Mouse (Mus musculus): ENCODE measurements at regions not wholly inside any gene's neighbourhood (a gene's known extent, or its start where the extent isn't known, plus 50 kb on each side); places are given as distances from the start of the nearest gene placed in this dataset.

GRCm38 (mm10) chr11:19729031-19729430, 195.1 kb upstream of the Spred2 start:
- no peak for ATAC-seq (ENCODE audit: insufficient number of reproducible peaks, low FRiP score, low TSS enrichment)

GRCm38 (mm10) chr11:19730747-19731146, 193.4 kb upstream of the Spred2 start:
- ATAC-seq (ENCODE audit: insufficient number of reproducible peaks, low FRiP score, low TSS enrichment), result no peak

DNA sequence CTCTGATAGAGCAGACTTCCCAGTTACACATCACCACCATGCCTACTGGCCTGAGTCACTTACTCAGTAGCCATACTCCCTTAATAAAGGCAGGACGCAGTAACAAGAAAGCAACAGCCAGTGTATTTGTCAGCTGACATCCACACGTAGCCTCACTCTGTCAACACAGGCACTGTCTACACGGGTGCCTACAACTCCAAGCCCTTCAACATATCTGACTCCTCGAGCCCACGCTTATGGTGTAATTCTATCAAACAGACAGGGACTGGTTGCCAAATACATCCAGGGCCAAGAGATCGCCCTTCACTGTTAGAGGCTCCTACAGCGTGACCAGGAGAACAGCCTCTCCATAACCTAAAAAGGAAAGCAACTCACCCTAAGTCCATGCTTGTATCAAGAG, 188.1 kb upstream of the Spred2 start:
- ATAC-seq (ENCODE audit: insufficient number of reproducible peaks, low FRiP score, low TSS enrichment), result no peak

GRCm38 (mm10) chr11:19736926-19737325, 187.2 kb upstream of the Spred2 start:
- ATAC-seq (ENCODE audit: insufficient number of reproducible peaks, low FRiP score, low TSS enrichment), result no peak

- no peak for ATAC-seq (ENCODE audit: insufficient number of reproducible peaks, low FRiP score, low TSS enrichment)
Observed at GRCm38 (mm10) chr11:19737331-19737730, 186.8 kb upstream of the Spred2 start.

DNA sequence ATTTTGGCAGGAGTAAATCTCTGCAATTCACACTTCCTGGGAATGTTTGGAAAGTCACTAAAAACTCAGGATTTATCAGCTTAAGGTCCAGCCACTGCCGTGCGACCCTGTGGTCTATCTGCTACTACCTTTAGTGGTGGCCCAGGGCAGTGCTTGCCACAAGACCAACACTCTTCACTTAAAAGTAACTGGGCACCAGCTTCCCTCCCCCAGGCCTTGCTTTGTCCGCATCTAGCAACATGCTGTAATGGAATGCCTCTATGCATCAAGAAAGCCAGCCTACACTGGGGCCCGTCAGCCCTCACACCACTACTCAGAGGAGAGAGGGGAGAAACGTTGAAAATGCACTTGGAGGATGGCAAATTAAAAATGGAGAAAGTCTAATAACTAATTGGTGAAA, 186.4 kb upstream of the Spred2 start:
- ATAC-seq (ENCODE audit: insufficient number of reproducible peaks, low FRiP score, low TSS enrichment), result no peak

DNA sequence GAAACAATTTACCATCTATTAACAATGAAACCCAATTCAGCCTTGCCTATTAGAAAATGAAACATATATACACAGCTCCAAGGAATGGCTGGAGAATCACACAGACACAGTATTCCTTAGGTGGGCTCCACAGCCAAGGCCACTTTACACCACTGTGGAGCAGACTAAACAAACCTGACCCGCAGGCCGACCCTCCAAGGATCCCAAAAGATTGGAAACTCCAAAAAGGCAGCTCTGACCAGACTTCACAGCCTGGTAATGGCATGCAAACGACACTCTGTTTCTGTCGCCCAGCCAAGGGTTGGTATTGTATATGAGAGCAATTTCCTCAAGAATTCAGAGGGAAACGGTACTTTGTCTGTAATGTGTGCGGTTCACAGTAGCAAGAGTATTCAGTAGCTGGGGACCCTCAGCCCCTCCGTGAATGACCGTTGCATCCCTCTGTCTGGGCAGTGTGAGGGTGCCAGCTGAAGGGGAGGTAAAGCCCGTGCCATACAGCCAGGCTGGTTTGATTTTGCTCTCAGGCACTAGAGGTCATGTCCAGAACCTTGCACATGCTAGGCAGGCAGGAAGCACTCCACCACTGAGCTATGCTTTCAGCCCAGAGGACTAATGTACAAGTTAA, 184.5 kb upstream of the Spred2 start:
- ATAC-seq (ENCODE audit: insufficient number of reproducible peaks, low FRiP score, low TSS enrichment), result no peak

DNA sequence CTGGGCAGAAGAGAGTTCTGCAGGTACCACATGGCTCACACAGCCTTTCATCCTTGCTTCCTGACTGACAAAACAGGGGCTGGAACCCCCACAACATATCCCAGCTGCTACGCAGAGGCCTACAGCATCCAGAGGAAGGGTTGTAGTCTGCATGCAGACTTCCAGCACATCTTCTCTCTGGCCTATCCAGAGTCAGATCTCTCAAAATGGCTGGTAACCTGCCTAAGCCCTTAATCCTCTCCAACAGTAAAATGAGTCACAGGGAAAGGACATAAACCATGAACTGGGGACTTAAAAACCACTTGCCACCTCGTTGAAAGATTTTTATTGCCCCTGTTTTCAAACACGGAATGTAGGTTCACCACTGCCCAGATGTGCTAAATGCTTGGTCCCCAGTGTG, 183.6 kb upstream of the Spred2 start:
- no peak for ATAC-seq (ENCODE audit: insufficient number of reproducible peaks, low FRiP score, low TSS enrichment)

DNA sequence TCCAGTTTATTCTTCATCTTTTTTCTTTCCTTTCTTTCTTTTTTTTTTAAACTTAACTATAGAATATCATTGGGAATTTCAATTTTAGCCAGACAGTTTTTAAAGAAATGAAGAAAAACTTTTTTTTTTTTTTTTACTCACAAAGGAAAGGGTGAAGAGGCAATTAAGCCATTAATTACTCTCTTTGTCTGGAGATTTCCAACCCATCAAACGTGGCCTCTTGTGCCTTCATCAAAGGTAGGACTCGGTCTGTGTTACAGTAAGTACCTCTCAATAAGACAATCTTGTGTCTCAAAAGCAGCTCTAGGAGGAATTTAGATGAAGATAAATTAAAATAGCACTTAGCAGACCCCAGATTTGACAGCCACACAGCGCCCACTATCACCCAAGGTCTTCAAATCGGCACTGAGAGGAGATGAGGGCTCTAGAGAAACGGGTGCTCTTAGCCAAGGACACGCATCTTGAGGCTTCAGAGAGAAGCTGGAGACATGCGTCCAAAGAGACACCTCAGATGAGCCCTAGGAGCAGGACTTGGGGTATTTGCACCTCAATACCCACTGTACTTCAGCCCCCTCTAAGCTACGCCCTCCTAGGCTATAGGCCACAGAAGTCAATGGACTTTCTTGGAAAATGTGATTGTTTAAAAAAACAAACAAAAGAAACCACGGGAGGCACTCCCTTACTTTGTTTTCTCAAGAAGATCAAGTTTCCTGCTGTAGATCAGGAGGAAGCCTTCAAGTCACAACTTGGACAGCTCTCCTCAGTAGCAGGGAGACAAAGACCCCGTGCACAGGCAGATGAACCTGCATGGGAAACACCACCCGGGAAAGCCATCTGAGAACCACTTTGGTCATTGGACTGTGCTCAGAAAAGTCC, 176.8 kb upstream of the Spred2 start:
- ATAC-seq (ENCODE audit: insufficient number of reproducible peaks, low FRiP score, low TSS enrichment), result no peak

DNA sequence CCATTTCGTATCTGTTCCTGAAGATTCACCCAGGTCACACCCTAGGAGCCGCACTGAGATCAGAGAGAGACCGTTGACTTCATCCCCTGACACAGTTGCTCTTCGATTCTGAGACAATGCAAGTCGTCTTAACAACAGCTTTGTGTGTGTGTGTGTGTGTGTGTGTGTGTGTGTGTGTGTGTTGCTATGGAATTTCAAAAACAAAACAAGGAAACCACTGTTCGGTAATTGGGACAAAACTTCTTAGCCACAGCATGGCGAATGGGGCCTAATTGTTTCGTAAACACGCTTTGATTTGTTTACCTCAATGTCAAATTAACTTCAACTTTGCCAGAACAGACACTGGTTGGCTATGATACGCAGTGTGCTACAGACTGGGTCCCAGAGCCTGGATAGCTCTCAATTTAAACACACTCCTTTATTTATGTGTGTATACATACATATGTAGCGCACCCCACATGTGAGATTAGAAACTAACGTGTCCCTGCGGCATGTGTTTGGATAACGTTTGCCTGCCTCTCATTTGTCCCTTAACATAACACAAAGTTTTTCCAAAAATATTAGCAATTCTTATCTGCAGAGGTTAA, 176.1 kb upstream of the Spred2 start:
- no peak for ATAC-seq (ENCODE audit: insufficient number of reproducible peaks, low FRiP score, low TSS enrichment)

GRCm38 (mm10) chr11:19758892-19759291, 165.3 kb upstream of the Spred2 start:
- ATAC-seq (ENCODE audit: insufficient number of reproducible peaks, low FRiP score, low TSS enrichment), result no peak

DNA sequence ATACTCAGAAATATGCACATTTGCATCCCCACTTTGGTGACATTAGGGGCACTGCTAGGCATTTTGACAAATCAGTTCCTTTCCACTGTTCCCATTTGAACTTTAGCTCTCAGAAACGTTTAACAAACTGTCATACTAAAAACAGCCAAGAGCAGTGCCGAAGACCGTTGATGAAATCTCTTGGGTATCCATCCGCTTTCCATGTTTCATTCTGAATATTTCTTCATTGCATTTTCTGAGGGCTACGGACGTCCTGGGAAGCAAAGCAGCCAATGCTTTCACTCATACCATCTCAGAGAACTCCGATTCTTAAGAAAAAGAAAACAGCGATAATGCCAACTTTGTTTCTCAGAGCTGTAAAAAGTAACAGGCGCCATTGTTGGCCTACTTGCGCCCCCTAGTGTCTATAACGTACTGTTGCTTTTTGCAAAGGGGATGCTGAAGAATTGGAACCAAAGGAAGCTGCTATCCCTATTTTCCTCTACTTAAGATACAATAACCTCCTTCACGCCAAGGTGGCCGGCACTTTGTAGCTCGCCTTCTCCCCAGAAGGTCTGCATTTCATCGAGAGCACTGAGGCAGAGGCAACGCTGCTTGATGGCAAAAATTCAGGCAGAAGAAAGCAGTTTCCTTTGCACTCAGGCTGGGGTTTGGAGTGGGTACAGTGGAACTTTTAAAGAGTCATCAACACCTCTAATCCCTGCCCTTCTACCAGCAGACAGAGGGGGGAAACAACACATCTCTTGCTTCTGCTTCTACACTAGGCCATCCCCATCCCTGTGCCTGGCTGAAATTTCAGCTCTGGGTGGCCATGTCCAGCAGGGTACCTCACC, 163.1 kb upstream of the Spred2 start:
- ATAC-seq (ENCODE audit: insufficient number of reproducible peaks, low FRiP score, low TSS enrichment), result peak; percentile 64; the same call in 1 of the 2 replicates

DNA sequence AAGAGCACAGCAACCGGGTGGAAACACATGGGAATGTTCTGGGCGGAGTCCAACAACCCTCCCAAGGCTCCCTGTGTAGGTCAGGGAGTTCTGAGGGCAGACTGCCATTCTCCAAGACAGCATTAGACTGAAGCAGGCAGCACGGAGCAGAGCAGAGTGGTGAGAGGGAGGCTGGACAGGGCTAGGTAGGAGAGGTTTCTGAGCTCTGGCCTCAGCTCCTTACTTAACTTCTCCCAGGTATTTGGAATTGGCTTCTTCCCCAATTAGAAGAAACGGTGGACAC, 162.5 kb upstream of the Spred2 start:
- ATAC-seq (ENCODE audit: insufficient number of reproducible peaks, low FRiP score, low TSS enrichment), result 0 out of 2 replicates have a peak, but pooled peaks have one; percentile 21

GRCm38 (mm10) chr11:19767316-19767715, 156.9 kb upstream of the Spred2 start:
- no peak for ATAC-seq (ENCODE audit: insufficient number of reproducible peaks, low FRiP score, low TSS enrichment)

DNA sequence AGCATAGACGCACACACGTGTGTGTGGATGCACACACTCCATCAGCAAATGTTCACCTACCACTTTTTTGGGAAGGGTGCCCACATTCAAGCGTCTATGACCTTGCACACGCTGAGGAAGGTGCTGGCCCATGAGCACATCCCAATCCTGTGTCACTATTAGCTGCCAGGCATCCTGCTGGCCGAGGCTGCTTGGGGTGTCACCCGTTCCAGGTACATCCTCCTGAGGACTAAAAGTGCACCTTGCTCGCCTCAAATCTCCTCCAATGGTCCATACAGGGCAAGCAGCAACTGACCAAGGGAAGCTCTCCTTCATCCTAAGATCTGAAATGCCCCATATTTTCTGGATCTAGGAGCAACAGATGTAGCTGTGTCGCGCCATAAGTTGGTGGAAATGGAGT, 156.3 kb upstream of the Spred2 start:
- ATAC-seq (ENCODE audit: insufficient number of reproducible peaks, low FRiP score, low TSS enrichment), result no peak

- ATAC-seq (ENCODE audit: insufficient number of reproducible peaks, low FRiP score, low TSS enrichment), result no peak
Observed at GRCm38 (mm10) chr11:19768962-19769361, 155.2 kb upstream of the Spred2 start.

GRCm38 (mm10) chr11:19774010-19774409, 150.2 kb upstream of the Spred2 start:
- ATAC-seq (ENCODE audit: insufficient number of reproducible peaks, low FRiP score, low TSS enrichment), result no peak

DNA sequence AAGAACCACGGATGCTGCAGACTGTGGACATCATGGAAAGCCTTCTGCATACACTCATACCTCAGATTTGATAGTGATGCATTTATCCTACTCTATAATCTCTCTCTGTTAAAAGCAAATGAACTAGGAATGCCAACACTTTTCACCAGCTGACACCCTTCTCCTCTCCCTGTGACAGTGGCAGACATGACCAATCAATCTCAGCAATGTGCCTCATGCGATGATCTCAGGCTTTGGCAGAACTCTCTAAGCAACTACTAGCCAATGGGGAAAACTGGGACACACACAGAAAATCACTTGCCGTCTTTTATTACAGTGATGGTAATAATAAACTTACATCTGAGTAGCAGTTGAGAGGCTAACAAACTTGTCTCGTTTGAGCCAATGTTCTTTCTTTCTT, 148.4 kb upstream of the Spred2 start:
- no peak for ATAC-seq (ENCODE audit: insufficient number of reproducible peaks, low FRiP score, low TSS enrichment)

DNA sequence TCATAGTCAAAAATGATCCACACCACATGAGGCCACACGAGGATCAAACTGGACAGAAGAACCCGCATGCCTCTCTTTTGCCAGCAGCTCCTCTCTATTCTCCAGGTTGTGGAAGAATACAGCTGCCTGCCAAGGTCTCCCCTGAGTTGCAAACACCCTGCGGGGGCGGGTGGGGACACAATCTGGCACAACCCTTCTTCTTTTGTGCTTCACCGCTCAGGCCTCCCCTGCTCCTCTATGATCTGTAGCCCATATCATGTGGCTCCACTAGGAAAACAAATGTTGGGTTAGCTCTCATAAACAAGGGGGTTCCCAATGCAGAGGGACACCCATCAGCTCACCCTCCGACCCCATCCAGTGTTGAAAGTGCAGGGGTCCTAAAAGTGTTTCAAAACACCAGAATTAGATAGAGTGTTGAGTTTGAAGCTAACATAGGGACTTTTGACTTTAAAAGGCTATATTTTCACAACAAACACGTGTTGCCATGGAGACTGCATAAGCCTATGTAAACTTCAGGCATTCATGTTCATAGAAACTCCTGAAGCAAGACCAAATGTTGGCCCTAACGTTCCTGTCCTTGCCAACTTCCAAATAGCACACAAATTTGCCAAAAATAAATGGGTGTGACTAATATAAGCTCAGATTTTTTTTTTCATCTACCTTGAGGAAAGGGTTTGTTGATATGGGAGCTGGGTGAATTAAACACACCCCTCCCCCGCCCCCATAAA, 147.5 kb upstream of the Spred2 start:
- no peak for ATAC-seq (ENCODE audit: insufficient number of reproducible peaks, low FRiP score, low TSS enrichment)

- no peak for ATAC-seq (ENCODE audit: insufficient number of reproducible peaks, low FRiP score, low TSS enrichment)
Observed at GRCm38 (mm10) chr11:19778191-19778590, 146.0 kb upstream of the Spred2 start.

Data from cerebellum, adult (tissue).